Mouse (Mus musculus): ENCODE data around the gene Rbp1. TPM values are rescaled to one million over a fixed set of nuclear protein-coding genes. Genes with fewer than 3 reads are reported as not detected.

Rbp1 gene
- polyA plus RNA-seq, 1 experiment from 2014 or later = 113 TPM

GRCm38 (mm10) chr9:98428783-98429182, 6.0 kb downstream of the Rbp1 start:
- 40% methylated on average over 8 of the region's 8 CpGs for WGBS
- ATAC-seq (replicated peaks; ENCODE audit: low FRiP score, low read depth) = no peak
- H3K9me3 ChIP-seq (replicated peaks; ENCODE audit: low read length) = no peaks in the 10 kb centered on the region
- H3K27me3 ChIP-seq (ENCODE audit: insufficient read depth, low read length) = no peaks in the 10 kb centered on the region
- H3K4me3 ChIP-seq (replicated peaks; ENCODE audit: low read depth, low read length) = no peak overlapping the region
- H3K36me3 ChIP-seq (ENCODE audit: insufficient read depth, low read length) = no peaks in the 10 kb centered on the region
- H3K9ac ChIP-seq (ENCODE audit: low read depth, low read length) = 0 out of 2 replicates have a peak overlapping the region, but pooled peaks have one; percentile 4
- no peak for TF ChIP-seq CTCF (IDR thresholded peaks at IDR 0.05; ENCODE audit: low read depth)
- DNase-seq (ENCODE audit: low spot score) = peak; percentile 81
- peaks cover 36% of the 10 kb centered on the region for H3K4me1 ChIP-seq (replicated peaks; ENCODE audit: insufficient read depth, low read length)
- peak overlapping the region; percentile 83 for H3K27ac ChIP-seq
- peak overlapping the region; percentile 35 for H3K4me2 ChIP-seq (ENCODE audit: low read length)

- H3K4me1 ChIP-seq (replicated peaks; ENCODE audit: insufficient read depth, low read length) = peaks cover 33% of the 10 kb centered on the region
- H3K4me3 ChIP-seq (replicated peaks; ENCODE audit: low read depth, low read length) = no peak overlapping the region
- ATAC-seq (replicated peaks; ENCODE audit: low FRiP score, low read depth) = peak; percentile 53; the same call in 1 of the 2 replicates
Measured at GRCm38 (mm10) chr9:98429806-98430205, 7.0 kb downstream of the Rbp1 start.

GRCm38 (mm10) chr9:98430528-98430927, 7.8 kb downstream of the Rbp1 start:
- 35% methylated on average over 3 of the region's 3 CpGs for WGBS
- Histone ChIP-seq H3K27ac (0 out of 2 replicates have a peak overlapping the region, but pooled peaks have one; percentile 83), H3K4me2 (ENCODE audit: low read length) (no peak overlapping the region), H3K4me3 (replicated peaks; ENCODE audit: low read depth, low read length) (no peak overlapping the region), H3K9ac (ENCODE audit: low read depth, low read length) (no peak overlapping the region), H3K27me3 (ENCODE audit: insufficient read depth, low read length) (no peaks in the 10 kb centered on the region), H3K36me3 (ENCODE audit: insufficient read depth, low read length) (no peaks in the 10 kb centered on the region), H3K9me3 (replicated peaks; ENCODE audit: low read length) (no peaks in the 10 kb centered on the region), H3K4me1 (replicated peaks; ENCODE audit: insufficient read depth, low read length) (peaks cover 29% of the 10 kb centered on the region)
- ATAC-seq (replicated peaks; ENCODE audit: low FRiP score, low read depth) (no peak), DNase-seq (ENCODE audit: low spot score) (peak; percentile 22)
- no peak for TF ChIP-seq CTCF (IDR thresholded peaks at IDR 0.05; ENCODE audit: low read depth)

More at GRCm38 (mm10) chr9:98429806-98430205, 7.0 kb downstream of the Rbp1 start:
- peak overlapping the region; percentile 35 for H3K4me2 ChIP-seq (ENCODE audit: low read length)
- H3K27ac ChIP-seq = peak overlapping the region; percentile 83
- H3K27me3 ChIP-seq (ENCODE audit: insufficient read depth, low read length) = no peaks in the 10 kb centered on the region
- 0 out of 2 replicates have a peak overlapping the region, but pooled peaks have one; percentile 4 for H3K9ac ChIP-seq (ENCODE audit: low read depth, low read length)
- 5% methylated on average over 7 of the region's 7 CpGs for WGBS
- H3K36me3 ChIP-seq (ENCODE audit: insufficient read depth, low read length) = no peaks in the 10 kb centered on the region
- no peak for TF ChIP-seq CTCF (IDR thresholded peaks at IDR 0.05; ENCODE audit: low read depth)
- peak; percentile 93 for DNase-seq (ENCODE audit: low spot score)
- no peaks in the 10 kb centered on the region for H3K9me3 ChIP-seq (replicated peaks; ENCODE audit: low read length)

GRCm38 (mm10) chr9:98433021-98433420, 10.3 kb downstream of the Rbp1 start:
- ATAC-seq (replicated peaks; ENCODE audit: low FRiP score, low read depth) = no peak
- Histone ChIP-seq H3K4me1 (replicated peaks; ENCODE audit: insufficient read depth, low read length) (peaks cover 20% of the 10 kb centered on the region), H3K9ac (ENCODE audit: low read depth, low read length) (no peak overlapping the region), H3K9me3 (replicated peaks; ENCODE audit: low read length) (no peaks in the 10 kb centered on the region), H3K27me3 (ENCODE audit: insufficient read depth, low read length) (no peaks in the 10 kb centered on the region), H3K4me2 (ENCODE audit: low read length) (no peak overlapping the region), H3K27ac (no peak overlapping the region), H3K36me3 (ENCODE audit: insufficient read depth, low read length) (no peaks in the 10 kb centered on the region), H3K4me3 (replicated peaks; ENCODE audit: low read depth, low read length) (no peak overlapping the region)
- DNase-seq (ENCODE audit: low spot score) = no peak
- WGBS = 79% methylated on average over 2 of the region's 2 CpGs
- TF ChIP-seq CTCF (IDR thresholded peaks at IDR 0.05; ENCODE audit: low read depth) = no peak

- no peak for TF ChIP-seq CTCF (IDR thresholded peaks at IDR 0.05; ENCODE audit: low read depth)
- Histone ChIP-seq H3K9ac (ENCODE audit: low read depth, low read length) (no peak overlapping the region), H3K27me3 (ENCODE audit: insufficient read depth, low read length) (no peaks in the 10 kb centered on the region), H3K36me3 (ENCODE audit: insufficient read depth, low read length) (no peaks in the 10 kb centered on the region), H3K4me1 (replicated peaks; ENCODE audit: insufficient read depth, low read length) (peaks cover 11% of the 10 kb centered on the region), H3K4me2 (ENCODE audit: low read length) (no peak overlapping the region), H3K9me3 (replicated peaks; ENCODE audit: low read length) (no peaks in the 10 kb centered on the region), H3K4me3 (replicated peaks; ENCODE audit: low read depth, low read length) (no peak overlapping the region), H3K27ac (no peak overlapping the region)
- DNase-seq (ENCODE audit: low spot score) = peak; percentile 35
- no peak for ATAC-seq (replicated peaks; ENCODE audit: low FRiP score, low read depth)
- 32% methylated on average over 4 of the region's 4 CpGs for WGBS
Measured at GRCm38 (mm10) chr9:98433956-98434588, 11.3 kb downstream of the Rbp1 start.

GRCm38 (mm10) chr9:98437819-98438218, 15.1 kb downstream of the Rbp1 start:
- Histone ChIP-seq H3K27ac (no peak overlapping the region), H3K4me3 (replicated peaks; ENCODE audit: low read depth, low read length) (no peak overlapping the region), H3K9ac (ENCODE audit: low read depth, low read length) (no peak overlapping the region), H3K4me2 (ENCODE audit: low read length) (no peak overlapping the region), H3K36me3 (ENCODE audit: insufficient read depth, low read length) (no peaks in the 10 kb centered on the region), H3K4me1 (replicated peaks; ENCODE audit: insufficient read depth, low read length) (no peaks in the 10 kb centered on the region), H3K9me3 (replicated peaks; ENCODE audit: low read length) (no peaks in the 10 kb centered on the region), H3K27me3 (ENCODE audit: insufficient read depth, low read length) (no peaks in the 10 kb centered on the region)
- DNase-seq (ENCODE audit: low spot score) (no peak), ATAC-seq (replicated peaks; ENCODE audit: low FRiP score, low read depth) (no peak)
- 71% methylated on average over 4 of the region's 4 CpGs for WGBS
- no peak for TF ChIP-seq CTCF (IDR thresholded peaks at IDR 0.05; ENCODE audit: low read depth)
